Mouse (Mus musculus): Measurements from ENCODE around the gene Ciapin1.

The Ciapin1 gene

GRCm38 (mm10) chr8:94778036-94778435 lies 60.1 kb downstream of the Ciapin1 start:
- no peak for DNase-seq

DNA sequence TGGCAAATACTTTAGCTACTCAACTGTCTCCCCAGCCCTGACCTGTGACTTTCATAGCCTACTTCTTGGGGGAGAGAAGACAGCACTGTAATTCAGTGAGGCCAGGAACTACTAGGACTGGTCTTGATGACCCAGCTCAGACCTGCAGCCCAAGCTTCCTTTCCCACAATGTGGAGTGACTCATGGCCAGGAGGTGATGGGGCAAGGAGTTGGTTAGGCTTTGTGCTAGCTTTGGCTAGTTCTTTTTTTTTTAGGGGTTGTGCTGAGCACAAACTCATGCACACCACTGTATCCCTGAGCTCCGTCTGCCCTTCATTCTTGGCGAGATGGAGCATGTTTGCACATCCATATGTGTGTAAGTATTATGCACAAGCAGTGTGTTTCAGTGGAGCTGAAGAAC lies 61.8 kb downstream of the Ciapin1 start:
- DNase-seq = no peak

- no peak for DNase-seq
Observed at GRCm38 (mm10) chr8:94774601-94775000, 63.6 kb downstream of the Ciapin1 start.

DNA sequence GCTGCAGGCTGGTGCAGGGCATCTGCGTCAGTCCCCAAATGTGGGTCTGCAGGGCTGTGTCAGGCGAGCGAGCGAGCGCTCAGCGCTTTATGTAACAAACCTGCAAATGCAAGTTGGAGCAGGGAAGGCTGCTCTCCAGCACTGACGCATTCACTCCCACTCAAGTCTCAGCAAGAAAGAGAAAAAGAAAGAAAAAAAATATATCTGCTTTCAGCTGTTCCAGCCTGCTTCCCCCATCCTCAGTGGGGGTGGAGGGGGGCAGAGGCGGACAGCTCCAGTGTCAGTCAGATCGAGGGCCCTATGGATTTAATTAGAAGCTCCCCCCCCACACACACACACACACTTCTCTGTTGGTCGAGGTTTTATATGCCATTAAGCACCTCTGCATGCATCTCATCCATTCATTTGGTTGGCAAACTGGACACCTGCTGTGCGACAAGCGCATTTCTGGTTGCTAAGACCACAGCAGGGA lies 64.4 kb downstream of the Ciapin1 start:
- no peak for DNase-seq

- no peak for DNase-seq
Observed at GRCm38 (mm10) chr8:94773048-94773447, 65.1 kb downstream of the Ciapin1 start.

GRCm38 (mm10) chr8:94771941-94772670 lies 66.1 kb downstream of the Ciapin1 start, which contains the start of gene Cx3cl1:
Cx3cl1 (plus strand) TSS chr8:94772009.
- no peak for DNase-seq

DNA sequence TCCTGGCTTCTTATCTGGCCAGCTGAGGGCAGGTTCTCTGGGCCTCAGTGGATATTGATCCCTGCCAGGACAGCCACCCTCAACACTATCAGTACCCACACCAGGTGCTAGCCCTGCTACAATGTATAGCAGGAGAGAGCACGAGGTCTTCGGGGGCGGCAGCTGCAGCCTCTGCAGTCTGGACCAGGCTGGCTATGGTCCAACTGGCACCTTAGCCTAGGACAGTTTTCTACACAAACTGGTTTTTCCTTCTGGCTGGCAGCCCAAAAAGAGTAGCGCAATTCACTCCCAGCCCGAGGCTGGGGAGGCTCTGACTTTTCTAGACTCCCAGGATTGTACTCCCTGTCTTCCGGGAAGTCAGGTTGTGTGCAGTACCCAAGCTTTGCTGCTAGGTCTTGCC lies 67.2 kb downstream of the Ciapin1 start:
- DNase-seq = no peak

All from B cell, adult 2 months (primary cell).